Mouse (Mus musculus): Measurements from ENCODE around the gene Arid3a.

The Arid3a gene

DNA sequence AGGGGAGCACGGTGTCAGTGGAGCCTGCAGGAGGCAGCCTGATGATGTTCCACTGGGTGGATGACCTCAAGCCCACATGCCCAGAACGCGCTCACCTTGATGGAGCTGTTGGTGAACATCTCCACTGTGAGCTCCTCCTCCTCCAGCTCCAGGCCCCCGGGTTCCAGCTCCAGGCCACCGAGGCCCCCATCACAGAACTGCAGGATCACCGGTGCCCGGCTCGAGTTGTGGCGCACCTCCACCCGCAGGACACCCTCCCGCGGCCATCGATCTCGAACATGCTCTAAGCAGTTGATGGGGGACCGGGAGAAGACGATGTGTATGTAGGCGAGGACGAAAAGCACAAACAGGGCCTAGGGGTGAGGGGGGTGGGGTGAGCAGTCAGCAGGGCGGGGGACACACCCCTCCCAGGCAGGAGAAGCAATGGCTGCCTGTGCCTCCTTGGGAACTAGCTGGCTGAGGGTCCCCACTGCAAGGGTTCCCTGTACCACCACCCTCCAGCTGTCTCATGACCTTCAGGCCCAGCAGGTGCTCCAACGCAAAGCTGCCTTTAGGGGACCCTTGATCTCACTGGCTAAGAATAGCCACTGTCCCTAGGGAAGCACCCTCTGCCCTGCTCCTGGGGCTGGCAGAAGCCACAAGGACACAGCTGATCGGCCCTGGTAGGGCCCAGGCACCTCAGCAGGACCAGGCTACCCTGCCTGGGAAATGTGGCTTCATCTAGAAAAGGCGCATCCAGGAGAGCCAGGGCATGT is 52.7 kb downstream of the Arid3a start:
- no peak for DNase-seq

DNA sequence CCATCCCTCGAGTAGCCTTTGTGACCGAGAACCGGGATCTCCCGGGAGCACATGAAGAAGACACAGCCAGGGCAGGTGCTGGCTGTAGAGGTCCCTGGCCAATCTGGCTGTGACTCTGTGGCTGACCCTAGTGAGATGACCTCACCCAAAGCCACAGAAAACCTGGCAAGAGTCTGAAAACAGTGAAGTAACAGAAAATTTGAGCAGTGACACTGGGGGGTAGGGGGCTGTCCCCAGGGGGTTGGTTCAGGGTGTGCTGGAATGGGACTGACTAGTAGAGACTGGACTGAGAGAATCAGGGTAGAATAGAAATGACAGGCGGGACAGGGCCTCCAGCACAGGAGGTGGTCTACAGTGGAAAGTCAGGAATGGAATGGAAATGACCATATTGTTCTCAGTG is 56.4 kb downstream of the Arid3a start:
- peak; percentile 78 for DNase-seq

DNA sequence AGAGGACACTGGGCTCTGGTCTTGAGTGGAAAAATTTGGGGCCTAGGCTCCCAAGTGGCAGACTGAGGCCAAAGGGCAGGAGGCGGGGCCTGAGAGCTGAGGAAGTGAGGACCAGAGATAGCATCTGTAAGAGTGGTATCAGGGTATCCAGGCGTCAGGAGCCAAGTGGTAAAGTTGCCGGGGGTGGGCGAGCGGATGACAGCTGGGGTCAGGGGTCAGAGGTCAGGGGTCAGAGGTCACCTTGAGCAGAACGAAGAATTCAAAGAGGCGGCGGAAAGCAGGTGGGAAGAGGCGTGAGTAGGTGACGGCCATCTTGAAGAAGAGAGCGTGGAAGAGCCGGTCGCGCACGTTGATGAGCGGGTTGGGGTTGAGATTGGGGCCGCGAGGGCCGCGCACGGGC is 56.8 kb downstream of the Arid3a start:
- peak; percentile 89 for DNase-seq

- DNase-seq: peak; percentile 87
These were observed 57.5 kb downstream of the Arid3a start, which contains the start of gene Tmem259 for GRCm38 (mm10) chr10:79984195-79984816. TSS of gene Tmem259 (minus strand) at chr10:79984330.

DNA sequence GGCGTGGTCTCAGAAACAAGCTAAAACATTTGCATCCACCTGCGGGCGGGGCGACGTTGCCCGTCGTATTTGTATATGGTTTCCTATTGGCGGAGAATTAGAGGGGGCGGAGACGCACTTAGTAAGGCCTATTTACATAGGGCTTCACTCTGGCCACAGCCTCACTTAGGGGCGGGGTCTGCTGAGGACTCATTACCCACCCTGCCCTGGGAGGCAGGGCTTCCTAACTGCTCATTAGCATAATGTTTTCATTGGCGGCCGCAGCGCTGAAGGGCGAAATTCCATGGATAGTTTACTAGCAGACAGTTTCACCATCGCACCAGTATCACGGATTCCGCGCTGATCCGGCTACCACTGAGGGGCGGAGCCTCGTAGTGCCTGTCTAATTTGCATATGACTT is 58.0 kb downstream of the Arid3a start:
- peak; percentile 99 for DNase-seq

DNA sequence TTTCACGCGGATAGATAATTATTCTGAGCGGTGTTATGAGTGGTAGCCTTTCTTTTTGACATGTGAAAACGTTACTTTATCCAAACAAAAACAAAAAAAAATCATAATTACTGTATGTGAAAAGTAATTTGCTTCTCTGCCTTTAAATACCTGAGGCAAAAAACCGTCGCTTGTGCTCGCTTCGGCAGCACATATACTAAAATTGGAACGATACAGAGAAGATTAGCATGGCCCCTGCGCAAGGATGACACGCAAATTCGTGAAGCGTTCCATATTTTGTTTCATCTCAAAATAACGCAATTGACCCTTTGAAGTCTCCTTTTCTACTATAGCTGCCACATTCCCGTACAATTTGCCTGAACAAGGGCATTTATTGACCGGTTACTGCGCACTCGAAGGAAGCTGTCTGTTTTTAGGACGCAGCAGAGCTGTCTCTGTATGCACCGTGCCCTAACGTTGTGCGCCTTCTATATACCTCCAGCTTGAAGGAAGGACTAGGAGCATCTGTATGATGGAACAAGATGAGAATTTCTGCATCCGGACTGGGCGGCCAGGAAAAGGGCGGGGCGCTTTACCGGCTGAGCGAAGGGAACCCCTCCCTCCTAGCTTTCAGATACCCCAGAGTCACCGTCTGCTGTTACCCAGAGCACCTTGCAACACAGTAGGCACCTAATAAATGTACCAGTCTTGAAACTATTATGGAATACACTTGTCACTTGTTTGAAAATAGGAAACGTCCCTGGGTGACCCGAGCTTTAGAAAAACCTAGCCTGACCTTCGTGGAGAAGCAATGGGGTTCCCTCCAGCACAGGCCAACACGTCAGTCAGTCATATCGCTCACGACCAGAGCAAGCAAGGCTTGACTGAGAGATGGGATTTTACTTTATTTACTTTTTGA is 58.7 kb downstream of the Arid3a start:
- DNase-seq: peak; percentile 86

DNA sequence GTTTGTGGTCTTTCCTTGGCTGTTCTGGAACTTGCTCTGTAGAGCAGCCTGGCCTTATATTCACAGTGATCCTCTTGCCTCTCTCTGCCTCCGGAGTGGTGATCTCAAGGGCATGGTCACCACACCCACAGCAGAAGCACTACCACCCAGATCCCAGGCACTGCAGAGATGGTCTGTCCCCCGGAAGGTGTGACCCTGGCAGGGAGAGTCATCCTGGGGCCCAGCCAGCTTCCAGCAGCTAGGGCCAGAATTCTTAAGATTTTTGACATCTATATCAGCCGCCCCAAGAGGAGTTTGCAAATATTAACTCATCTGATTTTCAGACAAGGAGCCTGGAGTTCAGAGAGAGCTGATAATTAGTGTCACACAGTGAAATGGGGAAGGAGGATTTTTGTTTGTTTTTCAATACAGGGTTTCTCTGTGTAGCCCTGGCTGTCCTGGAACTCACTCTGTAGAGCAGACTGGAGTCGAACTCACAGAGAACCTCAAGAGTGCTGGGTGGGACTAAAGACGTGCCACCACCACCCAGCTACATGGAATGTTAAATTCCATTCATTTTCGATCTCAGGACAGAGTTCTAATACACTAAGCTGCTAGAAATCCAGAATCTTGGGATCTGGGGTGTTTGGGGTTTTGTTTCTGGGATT is 59.5 kb downstream of the Arid3a start:
- peak; percentile 73 for DNase-seq

DNA sequence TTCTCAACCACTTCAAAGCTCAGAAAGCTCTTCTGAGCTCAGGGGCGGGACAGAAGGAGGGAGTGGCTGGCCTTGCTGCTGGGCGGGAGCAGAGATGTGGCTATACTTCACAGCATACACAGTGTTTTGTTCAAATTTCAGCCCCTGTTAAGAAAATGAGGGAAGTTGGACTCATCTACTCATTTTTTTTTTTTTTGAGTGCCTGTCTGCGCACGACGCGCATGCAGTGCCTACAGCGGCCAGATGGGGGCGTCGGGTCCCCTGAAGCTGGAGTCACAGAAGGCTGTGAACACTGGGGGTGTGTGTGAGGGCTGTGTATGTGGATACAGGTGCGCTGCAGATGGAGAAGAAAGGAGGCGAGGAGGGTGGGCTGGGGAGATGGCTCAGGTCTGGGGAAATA is 60.1 kb downstream of the Arid3a start:
- DNase-seq: peak; percentile 85

DNA sequence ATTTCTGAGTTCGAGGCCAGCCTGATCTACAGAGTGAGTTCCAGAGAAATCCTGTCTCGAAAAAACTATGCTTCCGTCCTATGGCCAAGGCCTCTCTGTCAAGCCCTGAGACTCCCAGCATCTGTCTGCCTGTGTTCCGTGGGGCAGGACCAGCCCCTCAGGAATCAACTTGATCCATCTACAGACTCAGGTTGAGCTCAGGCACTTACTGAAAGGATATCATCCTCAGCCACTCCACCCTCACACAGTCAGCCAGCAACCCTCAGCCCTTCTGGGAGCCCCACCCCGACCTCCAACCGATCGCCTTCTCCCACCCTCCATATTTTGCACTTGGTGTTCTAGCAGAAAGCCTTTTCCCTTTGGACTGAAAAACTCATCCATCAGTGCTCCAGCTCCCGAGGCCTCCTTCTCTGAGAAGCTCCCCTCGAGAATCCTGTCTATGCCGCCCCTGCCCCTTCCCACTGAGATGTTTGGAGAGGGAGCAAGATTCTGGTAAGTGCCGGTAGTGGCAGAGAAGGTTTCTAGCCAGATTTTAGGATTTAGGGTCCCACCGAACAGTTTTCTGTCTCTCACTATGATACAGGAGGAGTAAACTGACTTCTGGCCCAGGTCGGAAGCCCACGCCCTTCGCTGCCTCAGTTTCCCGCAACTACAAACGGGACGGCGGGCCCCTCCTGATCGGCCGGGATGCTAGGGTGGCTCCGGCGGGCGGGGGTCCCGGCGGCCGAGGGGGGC is 61.1 kb downstream of the Arid3a start:
- DNase-seq: no peak

DNA sequence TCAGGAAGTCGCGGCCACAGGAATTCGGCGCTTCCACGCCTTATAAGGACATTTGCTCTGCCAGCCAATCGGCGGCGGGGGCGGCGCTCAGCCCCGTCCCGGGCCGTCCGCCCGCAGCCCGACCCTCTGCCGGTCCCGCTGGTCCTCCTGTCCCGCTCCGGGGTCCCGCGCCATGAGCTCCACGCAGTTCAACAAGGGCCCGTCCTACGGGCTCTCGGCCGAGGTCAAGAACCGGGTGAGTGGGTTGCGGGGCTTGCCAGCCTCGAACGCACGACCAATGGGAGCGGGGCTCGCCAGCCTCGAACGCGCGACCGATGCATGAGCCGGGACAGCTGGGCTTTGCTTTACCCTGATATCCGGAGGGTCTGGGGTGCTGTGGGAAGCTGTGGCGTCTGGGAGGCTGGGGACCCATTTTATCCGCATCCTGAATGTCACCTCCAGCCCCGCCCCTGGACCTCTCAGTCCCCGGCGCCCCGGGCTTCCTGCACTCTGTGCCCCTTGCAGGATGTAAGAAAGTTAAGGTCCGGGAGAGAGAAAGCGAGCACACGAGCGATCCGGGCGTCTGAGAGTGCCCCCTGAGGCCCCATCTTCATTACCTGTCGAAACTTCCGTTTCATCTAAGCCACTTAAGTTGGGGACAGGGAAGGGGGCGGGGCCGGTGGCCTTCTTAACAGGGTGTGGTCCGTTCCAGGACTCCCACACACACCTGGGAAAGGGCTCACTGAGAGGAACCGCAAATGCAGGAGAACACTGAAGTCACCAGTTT is 61.8 kb downstream of the Arid3a start, which contains the start of gene Cnn2:
Gene Cnn2 (plus strand): TSS at position 79 of the 766 bp plus-strand sequence.
- DNase-seq: no peak

- DNase-seq: no peak
These were observed 62.5 kb downstream of the Arid3a start for GRCm38 (mm10) chr10:79989272-79989786.

DNA sequence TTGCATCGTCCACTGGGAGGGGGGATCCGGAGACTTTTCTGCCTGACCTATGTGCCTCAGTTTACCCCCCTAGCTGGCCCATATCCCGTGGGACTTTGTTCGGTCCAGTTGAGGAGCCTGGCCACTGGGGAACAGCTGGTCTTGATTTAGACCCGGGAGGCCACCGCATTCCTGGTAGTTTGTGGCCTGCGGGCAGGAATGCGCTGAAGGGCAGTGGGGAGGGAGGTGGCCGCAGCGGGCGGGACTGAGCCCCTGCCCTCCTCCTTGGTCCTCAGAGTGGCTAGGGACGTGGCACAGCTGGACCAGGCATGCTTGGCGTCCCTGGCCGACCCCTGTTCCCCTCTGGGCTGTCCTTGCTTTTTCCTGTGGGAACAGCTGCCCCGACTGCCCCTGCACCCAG is 63.0 kb downstream of the Arid3a start:
- no peak for DNase-seq

- DNase-seq: no peak
These were observed 64.3 kb downstream of the Arid3a start for GRCm38 (mm10) chr10:79991099-79991498.

DNA sequence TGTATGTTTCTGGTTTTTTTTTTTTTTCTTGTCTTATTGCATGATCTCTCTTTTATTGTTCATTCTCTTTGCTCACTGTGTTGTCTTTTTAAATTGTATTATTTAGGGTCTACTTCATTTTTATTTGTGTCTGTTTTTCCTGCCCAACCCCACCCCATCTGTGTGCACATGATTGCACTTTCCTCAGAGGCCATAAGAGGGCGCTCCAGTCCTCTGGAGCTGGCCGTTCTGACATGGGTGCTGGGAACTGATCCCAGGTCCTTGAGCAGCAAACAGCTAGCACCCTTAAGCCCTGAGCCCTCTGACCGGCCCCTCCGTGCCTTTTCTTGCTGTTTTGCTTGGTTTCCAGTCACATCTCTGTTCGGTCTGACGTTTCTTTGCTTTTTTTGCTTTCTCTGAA is 64.7 kb downstream of the Arid3a start:
- no peak for DNase-seq

DNA sequence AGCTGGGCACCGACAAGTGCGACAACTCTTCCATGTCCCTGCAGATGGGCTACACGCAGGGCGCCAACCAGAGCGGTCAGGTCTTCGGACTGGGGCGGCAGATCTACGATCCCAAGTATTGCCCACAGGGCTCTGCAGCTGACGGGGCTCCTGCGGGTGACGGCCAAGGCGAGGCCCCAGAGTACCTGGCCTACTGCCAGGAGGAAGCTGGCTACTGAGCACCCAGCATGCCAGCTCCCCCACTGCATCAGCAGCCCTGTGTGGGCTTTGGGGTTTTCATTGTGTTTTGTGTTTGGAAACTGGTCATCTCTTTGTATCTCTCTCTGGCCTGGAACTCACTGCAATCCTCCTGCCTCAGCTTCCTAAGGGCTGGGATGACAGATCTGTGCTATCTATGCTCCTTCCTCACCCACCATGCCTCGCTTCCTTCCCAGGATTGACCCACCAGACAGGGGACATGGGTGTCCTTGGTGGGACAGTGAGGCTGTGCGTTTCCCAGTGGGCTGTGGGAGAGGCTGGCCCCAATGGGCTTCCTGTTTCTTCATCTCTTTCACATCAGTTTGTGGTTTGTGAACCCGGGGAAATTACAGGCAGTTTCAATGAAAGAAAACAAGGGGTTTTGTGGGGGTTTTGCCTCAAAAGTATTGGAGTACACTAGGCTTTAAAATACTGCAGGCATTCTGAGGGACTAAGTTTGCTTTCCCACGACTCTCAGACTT is 67.7 kb downstream of the Arid3a start:
- peak; percentile 51 for DNase-seq

DNA sequence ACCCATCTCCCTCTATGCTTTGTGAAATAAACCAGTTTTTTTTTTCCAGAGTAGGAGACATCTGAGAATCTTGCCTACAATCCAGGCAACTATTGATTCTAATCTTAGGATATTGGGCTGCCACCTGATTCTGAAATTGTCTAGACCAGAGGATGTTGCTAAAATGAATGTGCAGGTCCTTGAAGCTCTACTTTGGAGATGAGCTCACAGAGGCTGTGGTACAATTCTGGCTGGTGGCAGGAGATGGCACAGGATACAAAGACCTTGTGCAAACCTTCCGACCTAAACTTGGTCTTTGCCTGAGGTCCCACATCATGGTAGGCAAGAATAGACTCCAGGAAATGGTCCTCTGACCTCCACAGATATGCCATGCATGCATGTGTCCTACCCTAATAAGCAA is 68.8 kb downstream of the Arid3a start:
- peak; percentile 30 for DNase-seq

- DNase-seq: peak; percentile 94
These were observed 69.6 kb downstream of the Arid3a start, which contains the start of gene Abca7 for GRCm38 (mm10) chr10:79996272-79997033. TSS of gene Abca7 (plus strand) at chr10:79996494.

DNA sequence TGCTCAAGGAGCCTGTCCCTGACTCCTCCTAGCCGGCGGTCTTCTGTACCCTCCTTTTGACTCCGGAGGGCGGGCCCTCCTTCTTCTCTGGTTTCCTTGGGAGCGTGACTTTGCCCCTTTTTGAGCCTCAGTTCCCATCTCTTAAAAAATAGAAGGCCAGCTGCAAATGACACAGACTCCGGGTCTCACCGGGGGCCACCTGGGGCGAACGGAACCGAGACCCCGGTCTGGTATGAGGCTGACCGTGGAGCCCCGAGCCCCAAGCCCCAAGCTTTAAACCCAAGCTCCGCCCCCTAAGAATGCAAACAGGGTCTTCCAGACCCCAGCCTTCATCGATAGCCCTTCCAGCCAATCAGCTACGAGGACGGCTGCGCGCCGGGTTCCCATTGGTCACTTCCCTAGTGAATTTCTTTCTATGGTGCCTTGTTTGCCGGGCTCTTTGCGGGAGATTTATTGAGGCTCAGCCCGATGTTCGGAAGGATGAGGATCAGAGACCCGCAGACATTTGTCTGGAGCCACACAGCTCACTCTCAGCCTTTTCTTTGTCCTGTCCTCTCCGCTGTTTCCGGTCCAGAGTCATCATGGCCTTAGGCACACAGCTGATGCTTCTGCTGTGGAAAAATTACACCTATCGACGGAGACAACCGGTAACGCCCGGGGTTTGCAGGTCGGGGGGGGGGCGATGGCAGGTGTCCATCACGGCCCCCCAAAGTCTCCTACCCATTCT is 70.4 kb downstream of the Arid3a start:
- peak; percentile 82 for DNase-seq

DNA sequence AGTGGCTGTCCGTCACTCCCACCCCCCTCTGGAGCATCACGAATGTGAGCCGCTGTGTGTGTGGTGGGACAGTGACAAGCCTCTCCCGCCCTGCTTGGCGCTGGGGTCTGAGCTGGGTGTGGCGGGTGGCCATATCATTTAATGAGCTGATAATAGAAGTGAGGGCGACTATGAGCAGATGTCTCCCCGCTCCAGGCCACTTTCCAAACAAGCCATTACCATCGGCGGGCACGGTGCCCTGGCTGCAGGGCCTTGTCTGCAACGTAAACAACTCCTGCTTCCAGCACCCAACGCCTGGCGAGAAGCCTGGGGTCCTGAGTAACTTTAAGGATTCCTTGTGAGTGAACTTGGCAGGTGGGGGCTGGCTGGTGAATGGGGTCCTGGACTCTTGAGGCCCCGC is 71.0 kb downstream of the Arid3a start:
- peak; percentile 81 for DNase-seq

Data from cerebellum, adult 11-12 months (tissue).